Mouse (Mus musculus) heart, adult 2 months (tissue): ENCODE data around the gene Rasgef1b. TPM values are rescaled to one million over a fixed set of nuclear protein-coding genes. Genes with fewer than 3 reads are reported as not detected.

Experiments used
- DNase-seq, 2 experiments: peaks; one replicate each; pipeline ENCODE4 v3.0.0; 2021
- H3K27ac ChIP-seq: fragments of 200-600 bp; 2 replicates; pipeline ENCODE4 v1.8.1; 2022
- H3K27me3 ChIP-seq: fragments of 200-500 bp; 2 replicates; pipeline ENCODE4 v1.6.1; 2012; ENCODE audit warnings: mild to moderate bottlenecking, low read length, inconsistent platforms, mixed read lengths; ENCODE audit not compliant: control insufficient read depth, insufficient read depth
- H3K36me3 ChIP-seq: fragments of 200-500 bp; 2 replicates; pipeline ENCODE4 v1.6.1; 2012; ENCODE audit warnings: low read length, inconsistent platforms; ENCODE audit not compliant: control insufficient read depth, insufficient read depth
- H3K4me1 ChIP-seq: fragments of 200-500 bp; 2 replicates; pipeline ENCODE4 v1.6.1; 2011; ENCODE audit warnings: low read length; ENCODE audit not compliant: control insufficient read depth, insufficient read depth
- H3K4me3 ChIP-seq: fragments of 200-600 bp; 2 replicates; pipeline ENCODE4 v1.8.1; 2022
- H3K79me2 ChIP-seq: fragments of 200-500 bp; replicated peaks from 2 replicates; pipeline ENCODE4 v1.6.1; 2012; ENCODE audit warnings: mild to moderate bottlenecking, inconsistent platforms, low read length, moderate library complexity, mixed read lengths; ENCODE audit not compliant: control insufficient read depth, insufficient read depth
- H3K9ac ChIP-seq: fragments of 200-500 bp; 2 replicates; pipeline ENCODE4 v1.6.1; 2012; ENCODE audit warnings: low read depth, mild to moderate bottlenecking, control low read depth, inconsistent platforms, low read length, mixed read lengths
- CTCF ChIP-seq: fragments of 200-600 bp; IDR thresholded peaks from 2 replicates; pipeline ENCODE4 v1.8.1; 2022; ENCODE audit warnings: antibody characterized with exemption, mild to moderate bottlenecking, moderate library complexity
- EP300 ChIP-seq: fragments of 200-500 bp; IDR thresholded peaks from 2 replicates; pipeline ENCODE4 v1.6.1; 2011; ENCODE audit warnings: low read depth, low read length, control low read depth; ENCODE audit not compliant: insufficient read depth
- POLR2A ChIP-seq: fragments of 200-500 bp; IDR thresholded peaks from 2 replicates; pipeline ENCODE4 v1.6.1; 2011; ENCODE audit warnings: mild to moderate bottlenecking, low read depth, low read length, control low read depth; ENCODE audit not compliant: insufficient read depth
- WGBS: fragments of 180-500 bp; shearing (Covaris S2); methylation state at CpG from one replicate; pipeline ENCODE4 v1.1.7; 2018; 5-methylcytosine and 5-hydroxymethylcytosine counted together
- intact Hi-C: fragments of 180-260 bp; cut with DNase I; formaldehyde crosslinking; loops from one replicate; pipeline ENCODE4 v1.15.1; 2025
- polyA plus RNA-seq: library from polyadenylated mRNA; depleted of rRNA; stranded (reverse); fragments of >200 nt; gene quantifications from 2 replicates; pipeline ENCODE4 v1.2.3, GENCODE M21; 2012
- total RNA-seq, 2 experiments: library from RNA; stranded (reverse); gene quantifications; 2 replicates each; pipeline ENCODE4 v1.2.3; 2021

Rasgef1b gene
- total and polyA plus RNA-seq, 3 experiments: 4.3 to 17.7 (median 9.3) TPM

GRCm38 (mm10) chr5:99606164-99606858 is 122.6 kb downstream of the Rasgef1b start:
- intact Hi-C loops: no loop called here

GRCm38 (mm10) chr5:99602244-99603023 is 126.4 kb downstream of the Rasgef1b start:
- Histone ChIP-seq H3K4me1 (no peaks in the 10 kb centered on the region), H3K4me3 (no peak overlapping the region), H3K79me2 (no peaks in the 10 kb centered on the region), H3K27me3 (no peaks in the 10 kb centered on the region; the same call in 1 of the 2 replicates), H3K9ac (no peak overlapping the region), H3K27ac (no peak overlapping the region), H3K36me3 (no peaks in the 10 kb centered on the region)
- intact Hi-C loops: no loop called here
- no peak for TF ChIP-seq EP300
- TF ChIP-seq CTCF: no peak
- no peak for TF ChIP-seq POLR2A
- WGBS: 67% methylated on average over 10 of the region's 10 CpGs
- no peak for DNase-seq

More at GRCm38 (mm10) chr5:99606164-99606858, 122.6 kb downstream of the Rasgef1b start:
- WGBS: 85% methylated on average over 15 of the region's 15 CpGs
- TF ChIP-seq POLR2A (no peak), CTCF (no peak)
- no peak overlapping the region for H3K9ac ChIP-seq
- no peak for DNase-seq
- no peaks in the 10 kb centered on the region for H3K36me3 ChIP-seq
- H3K79me2 ChIP-seq: no peaks in the 10 kb centered on the region
- no peaks in the 10 kb centered on the region for H3K4me1 ChIP-seq
- H3K27me3 ChIP-seq: peaks cover 2% of the 10 kb centered on the region; the same call in 1 of the 2 replicates
- no peak overlapping the region for H3K4me3 ChIP-seq
- no peak overlapping the region for H3K27ac ChIP-seq

GRCm38 (mm10) chr5:99599376-99599775 is 129.5 kb downstream of the Rasgef1b start:
- Histone ChIP-seq H3K36me3 (no peaks in the 10 kb centered on the region), H3K27me3 (no peaks in the 10 kb centered on the region), H3K4me1 (no peaks in the 10 kb centered on the region), H3K4me3 (no peak overlapping the region), H3K79me2 (no peaks in the 10 kb centered on the region), H3K27ac (no peak overlapping the region), H3K9ac (no peak overlapping the region)
- no peak for DNase-seq
- 70% methylated on average over 11 of the region's 11 CpGs for WGBS
- intact Hi-C loops: no loop called here
- TF ChIP-seq CTCF (no peak), POLR2A (no peak), EP300 (no peak)

- WGBS: 71% methylated on average over 10 of the region's 10 CpGs
- H3K9ac ChIP-seq: no peak overlapping the region
These were observed 130.3 kb downstream of the Rasgef1b start for GRCm38 (mm10) chr5:99598470-99599110.

GRCm38 (mm10) chr5:99597701-99598100 is 131.2 kb downstream of the Rasgef1b start:
- no peak overlapping the region for H3K4me3 ChIP-seq
- WGBS: 60% methylated on average over 7 of the region's 7 CpGs
- intact Hi-C loops: no loop called here
- no peak overlapping the region for H3K9ac ChIP-seq
- H3K79me2 ChIP-seq: no peaks in the 10 kb centered on the region
- no peak for DNase-seq
- H3K27me3 ChIP-seq: no peaks in the 10 kb centered on the region
- no peaks in the 10 kb centered on the region for H3K36me3 ChIP-seq
- H3K27ac ChIP-seq: no peak overlapping the region
- no peak for TF ChIP-seq POLR2A
- TF ChIP-seq CTCF: no peak
- no peak for TF ChIP-seq EP300
- H3K4me1 ChIP-seq: no peaks in the 10 kb centered on the region

More at GRCm38 (mm10) chr5:99598470-99599110, 130.3 kb downstream of the Rasgef1b start:
- no peaks in the 10 kb centered on the region for H3K4me1 ChIP-seq
- no peak overlapping the region for H3K4me3 ChIP-seq
- H3K79me2 ChIP-seq: no peaks in the 10 kb centered on the region
- intact Hi-C loops: no loop called here
- TF ChIP-seq EP300 (no peak), CTCF (no peak), POLR2A (no peak)
- no peaks in the 10 kb centered on the region for H3K36me3 ChIP-seq
- no peak overlapping the region for H3K27ac ChIP-seq
- no peak for DNase-seq
- no peaks in the 10 kb centered on the region for H3K27me3 ChIP-seq
